15 mouse cellular contexts compared by ENCODE assay signal in genomic region chr16:76438093-76438883, GRCm38 (mm10).
DNase-seq lines count a peak whose midpoint lies in the region; ATAC-seq lines count a peak whose summit lies in the region.
"Had no signal": no experiment of that assay in that cellular context is flagged by ENCODE, and none has a peak within 500 bp of the region (broad histone marks: within the 10 kb centered on the region; RNA-seq: fewer than 3 reads in every experiment).

No protein-coding gene starts in this region.

- intact Hi-C loops in heart, postnatal 14 days (cut with DNase I), result no loop called here
- intact Hi-C loops in left cerebral cortex, postnatal 4 days (cut with DNase I), result no loop called here

- no peak for ATAC-seq in heart, embryonic 11.5 days (replicated peaks; ENCODE audit: insufficient number of reproducible peaks, low FRiP score, low TSS enrichment)

- H3K4me1 ChIP-seq in heart, embryonic 11.5 days (ENCODE audit: control insufficient read depth, insufficient read depth, low read length), result peaks cover 4% of the 10 kb centered on the region; the same call in 1 of the 2 replicates
- H3K4me1 ChIP-seq: embryonic facial prominence, embryonic 12.5 days had no signal

- peak; percentile 65 to 79 for DNase-seq in heart, adult 18-20 months
- DNase-seq in adrenal gland, adult (ENCODE audit: inconsistent age in 2 of 2, low spot score in 1 of 2), result peak; percentile 85 to 92
- DNase-seq in adrenal gland, postnatal 36 days, result peak; percentile 83 to 86
- peak; percentile 33 to 37 for DNase-seq in heart, postnatal 14 days
- DNase-seq in right cerebral cortex, postnatal 36 days (ENCODE audit: low spot score in 2 of 2), result no peak
- no peak for DNase-seq in left cerebral cortex, postnatal 4 days
- no peak for DNase-seq in frontal cortex, postnatal 14 days (ENCODE audit: low spot score in 2 of 2)
- DNase-seq: cerebellum, adult 9-10 months; lung, postnatal 10 days had no signal

- H3K36me3 ChIP-seq in heart, embryonic 11.5 days (ENCODE audit: control insufficient read depth, insufficient read depth, low read length), result no peaks in the 10 kb centered on the region
- H3K36me3 ChIP-seq: embryonic facial prominence, embryonic 12.5 days; G1E had no signal

- H3K27ac ChIP-seq in heart, embryonic 11.5 days (ENCODE audit: low read depth, low read length), result no peak overlapping the region
- H3K27ac ChIP-seq: embryonic facial prominence, embryonic 12.5 days; liver, embryonic 14.5 days had no signal

- no peak overlapping the region for H3K9ac ChIP-seq in heart, embryonic 11.5 days (ENCODE audit: low read depth, low read length)
- H3K9ac ChIP-seq: embryonic facial prominence, embryonic 12.5 days; liver, embryonic 14.5 days had no signal

- whole genome bisulfite sequencing in heart, embryonic 11.5 days (ENCODE audit: insufficient replicate concordance), result 68% methylated on average over 3 of the region's 3 CpGs

- H3K4me2 ChIP-seq in heart, embryonic 11.5 days, result no peak overlapping the region
- H3K4me2 ChIP-seq: embryonic facial prominence, embryonic 12.5 days; midbrain, embryonic 11.5 days had no signal

- H3K4me3 ChIP-seq in heart, embryonic 11.5 days (ENCODE audit: low read depth, low read length), result no peak overlapping the region
- H3K4me3 ChIP-seq: embryonic facial prominence, embryonic 12.5 days; myocyte had no signal

- H3K27me3 ChIP-seq in heart, embryonic 11.5 days (ENCODE audit: control insufficient read depth, insufficient read depth, low read length), result no peaks in the 10 kb centered on the region
- H3K27me3 ChIP-seq: embryonic facial prominence, embryonic 12.5 days had no signal

- no peaks in the 10 kb centered on the region for H3K9me3 ChIP-seq in heart, embryonic 11.5 days (replicated peaks; ENCODE audit: control insufficient read depth, low read length)
- H3K9me3 ChIP-seq: embryonic facial prominence, embryonic 12.5 days; G1E had no signal

Comparison
In these comparisons a context has a peak if more than half of its experiments do, and no peak if none do; other contexts are left out.
1. DNase-seq: peak in heart, adult 18-20 months (2 of 2), adrenal gland, adult (2 of 2), adrenal gland, postnatal 36 days (2 of 2) and heart, postnatal 14 days (2 of 2); none in right cerebral cortex, postnatal 36 days (0 of 2), left cerebral cortex, postnatal 4 days (single experiment) and frontal cortex, postnatal 14 days (0 of 2).